Mouse (Mus musculus) heart, adult 2 months (tissue): ENCODE results near the gene Taf6l.

Experiments
- CTCF ChIP-seq: fragments of 200-600 bp; IDR thresholded peaks from 2 replicates; pipeline ENCODE4 v1.8.1; 2022; ENCODE audit warnings: antibody characterized with exemption, mild to moderate bottlenecking, moderate library complexity
- EP300 ChIP-seq: fragments of 200-500 bp; IDR thresholded peaks from 2 replicates; pipeline ENCODE4 v1.6.1; 2011; ENCODE audit warnings: low read depth, low read length, control low read depth; ENCODE audit not compliant: insufficient read depth
- POLR2A ChIP-seq: fragments of 200-500 bp; IDR thresholded peaks from 2 replicates; pipeline ENCODE4 v1.6.1; 2011; ENCODE audit warnings: mild to moderate bottlenecking, low read depth, low read length, control low read depth; ENCODE audit not compliant: insufficient read depth

GRCm38 (mm10) chr19:8798947-8799315 lies 12.7 kb upstream of the Taf6l start:
- TF ChIP-seq CTCF (peak; percentile 11; the same call in 1 of the 2 replicates), POLR2A (no peak), EP300 (no peak)
